Mouse (Mus musculus) spleen, adult 2 months (tissue): ENCODE measurements at regions not wholly inside any gene's neighbourhood (a gene's known extent, or its start where the extent isn't known, plus 50 kb on each side); places are given as distances from the start of the nearest gene placed in this dataset.

ENCODE experiments used
- CTCF ChIP-seq: fragments of 200-500 bp; IDR thresholded peaks from 2 replicates; pipeline ENCODE4 v1.5.1; 2011; ENCODE audit warnings: mild to moderate bottlenecking, inconsistent platforms; ENCODE audit not compliant: insufficient read depth, insufficient read length, insufficient replicate concordance; ENCODE audit errors: extremely low read depth
- POLR2A ChIP-seq: fragments of 200-500 bp; IDR thresholded peaks from 2 replicates; pipeline ENCODE4 v1.6.1; 2011; ENCODE audit warnings: low read depth, low read length, inconsistent platforms

GRCm38 (mm10) chr3:149314258-149314657, 323.9 kb upstream of the Adgrl2 start:
- TF ChIP-seq CTCF, result no peak
- no peak for TF ChIP-seq POLR2A
